In genomic region chr7:67459209-67459608, GRCm38 (mm10) we compare ENCODE assay signal across 11 mouse cellular contexts.
"Had no signal": no experiment of that assay in that cellular context is flagged by ENCODE, and none has a peak within 500 bp of the region (broad histone marks: within the 10 kb centered on the region; RNA-seq: fewer than 3 reads in every experiment).

No protein-coding gene starts in this region.

- H3K27ac ChIP-seq: liver, embryonic 14.5 days; lung, embryonic 15.5 days; midbrain, embryonic 12.5 days; midbrain, embryonic 15.5 days had no signal

- DNase-seq: right cerebral cortex, postnatal 14 days; right cerebral cortex, postnatal 4 days; thymus, adult 2 months; thymus, postnatal 36 days had no signal

- H3K9me3 ChIP-seq: kidney, embryonic 15.5 days; lung, embryonic 15.5 days; midbrain, embryonic 12.5 days; midbrain, embryonic 15.5 days had no signal

- H3K4me3 ChIP-seq: kidney, embryonic 15.5 days; left cerebral cortex, adult 2 months; lung, embryonic 15.5 days; midbrain, embryonic 12.5 days; midbrain, embryonic 15.5 days had no signal

- ATAC-seq: midbrain, embryonic 15.5 days had no signal

- H3K9ac ChIP-seq: kidney, embryonic 15.5 days; liver, embryonic 14.5 days; lung, embryonic 15.5 days; midbrain, embryonic 12.5 days; midbrain, embryonic 15.5 days had no signal

- H3K4me2 ChIP-seq: kidney, embryonic 15.5 days; liver, embryonic 11.5 days; lung, embryonic 15.5 days; midbrain, embryonic 12.5 days; midbrain, embryonic 15.5 days had no signal

- H3K36me3 ChIP-seq: kidney, embryonic 15.5 days; lung, embryonic 15.5 days; midbrain, embryonic 12.5 days; midbrain, embryonic 15.5 days had no signal

- H3K27me3 ChIP-seq: kidney, embryonic 15.5 days; lung, embryonic 15.5 days; midbrain, embryonic 15.5 days had no signal
